Mouse (Mus musculus): ENCODE results near the gene Spem2.

DNA sequence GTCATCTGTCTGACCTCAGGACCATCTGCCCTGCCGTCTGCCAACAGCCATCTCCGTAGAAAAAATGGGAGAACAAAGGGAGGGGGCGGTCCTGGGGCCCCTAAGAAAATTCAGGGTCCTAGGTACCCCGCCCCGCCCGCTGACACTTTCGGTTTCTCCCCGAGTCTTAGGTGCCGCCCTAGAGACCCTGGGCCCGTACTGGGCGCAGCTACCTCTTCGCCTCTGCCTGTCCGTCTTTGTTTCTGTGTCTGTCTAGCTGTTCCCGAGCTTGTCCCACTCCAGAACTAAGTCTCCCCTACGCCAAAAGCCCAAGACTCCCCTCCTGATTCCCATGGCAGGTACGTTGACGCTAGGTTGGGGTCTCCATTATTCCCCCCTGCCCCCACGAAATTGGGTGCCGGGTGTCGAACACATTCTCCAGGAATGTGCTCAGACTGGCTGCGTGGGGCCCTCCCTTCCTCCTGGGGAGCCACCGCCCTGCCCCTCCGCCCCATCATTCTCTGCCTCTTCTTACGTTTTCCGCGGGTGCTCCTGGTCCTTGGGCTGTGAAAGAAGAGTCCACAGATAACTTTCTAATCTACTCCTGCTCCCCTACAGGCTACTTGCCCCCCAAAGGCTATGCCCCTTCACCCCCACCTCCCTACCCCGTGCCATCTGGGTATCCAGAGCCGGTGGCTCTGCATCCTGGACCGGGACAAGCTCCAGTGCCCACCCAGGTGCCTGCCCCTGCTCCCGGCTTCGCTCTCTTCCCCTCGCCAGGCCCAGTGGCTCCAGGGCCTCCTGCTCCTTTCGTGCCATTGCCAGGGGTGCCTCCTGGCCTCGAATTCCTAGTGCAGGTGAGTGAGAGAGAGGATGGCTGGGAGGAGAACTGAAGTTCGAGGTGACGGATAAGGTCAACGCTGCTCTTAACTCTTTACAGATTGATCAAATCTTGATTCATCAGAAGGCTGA lies 28.7 kb upstream of the Spem2 start:
- TF ChIP-seq TAL1 (IDR thresholded peaks at IDR 0.05; ENCODE audit: low read length) (no peak), GATA1 (IDR thresholded peaks at IDR 0.05; ENCODE audit: low read length) (no peak)
